Mouse (Mus musculus) lung, adult 18-20 months (tissue): ENCODE measurements around the gene Epha2.
A peak's percentile ranks its signal among the peaks of the same experiment; 100 is the strongest.

Experiments used
- DNase-seq, 2 experiments: peaks; one replicate each; pipeline ENCODE4 v3.0.0; 2022; ENCODE audit warnings: mixed read lengths in 2 of 2

Gene Epha2

DNA sequence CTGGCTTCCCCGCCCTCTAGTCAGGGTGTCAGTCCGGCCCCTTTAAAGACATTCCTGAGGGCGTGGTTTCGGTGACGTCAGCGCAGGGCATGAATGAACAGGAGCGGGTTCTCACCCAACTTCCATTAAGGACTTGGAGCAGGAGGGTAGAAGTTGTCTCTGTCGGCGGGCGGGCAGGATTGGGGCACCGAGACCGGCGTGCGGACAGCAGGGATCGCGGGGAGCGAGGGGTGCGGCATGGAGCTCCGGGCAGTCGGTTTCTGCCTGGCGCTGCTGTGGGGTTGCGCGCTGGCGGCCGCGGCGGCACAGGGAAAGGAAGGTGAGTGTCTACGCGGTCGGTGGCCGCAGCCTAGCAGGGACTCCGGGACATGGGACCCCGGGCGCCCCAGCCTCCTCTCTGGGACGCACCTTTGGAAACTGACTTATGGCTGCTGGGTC is at the start of gene Epha2:
Gene Epha2, plus strand, starts transcription at position 125 of the 438 bp plus-strand sequence.
- DNase-seq: peak; percentile 96 to 97

DNA sequence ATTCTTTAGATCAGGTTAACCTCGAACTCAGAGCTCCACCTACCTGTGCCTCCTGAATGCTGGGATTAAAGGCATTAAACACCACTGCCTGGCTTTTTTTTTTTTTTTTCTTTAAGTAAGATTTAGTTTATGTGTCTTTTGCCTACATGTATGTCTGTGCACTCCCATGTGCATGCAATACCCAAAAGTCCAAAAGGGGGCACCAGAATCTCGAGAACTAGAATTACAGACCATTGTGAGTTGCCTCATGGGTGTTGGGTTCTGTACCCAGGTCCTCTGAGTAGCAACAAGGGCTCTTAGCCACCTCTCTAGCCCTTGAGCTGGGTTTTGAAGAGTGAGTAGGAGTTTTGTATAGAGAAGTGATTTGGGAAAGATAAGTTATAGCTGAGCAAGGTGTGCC is 48.4 kb upstream of the Epha2 start:
- DNase-seq: no peak

DNA sequence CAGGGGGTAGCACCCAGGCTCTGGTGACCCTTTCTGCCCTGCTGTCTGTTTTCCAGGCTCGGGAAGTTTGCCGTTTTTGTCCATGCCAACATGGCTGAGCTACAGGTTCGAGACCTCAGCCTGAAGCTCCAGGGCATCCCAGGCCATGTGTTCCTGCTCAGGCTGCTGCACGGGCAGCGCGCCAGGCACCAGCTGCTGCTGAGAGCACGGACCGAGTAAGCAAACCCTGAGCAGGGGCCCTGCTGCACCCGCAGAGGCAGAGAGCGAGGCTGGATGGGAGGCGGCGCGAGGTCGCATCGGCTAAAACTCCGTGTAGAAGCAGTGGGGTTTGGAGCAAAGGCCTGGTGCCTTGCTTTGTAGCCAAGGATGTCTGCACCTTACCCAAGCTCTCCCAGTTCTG is 46.8 kb upstream of the Epha2 start:
- DNase-seq: no peak

DNA sequence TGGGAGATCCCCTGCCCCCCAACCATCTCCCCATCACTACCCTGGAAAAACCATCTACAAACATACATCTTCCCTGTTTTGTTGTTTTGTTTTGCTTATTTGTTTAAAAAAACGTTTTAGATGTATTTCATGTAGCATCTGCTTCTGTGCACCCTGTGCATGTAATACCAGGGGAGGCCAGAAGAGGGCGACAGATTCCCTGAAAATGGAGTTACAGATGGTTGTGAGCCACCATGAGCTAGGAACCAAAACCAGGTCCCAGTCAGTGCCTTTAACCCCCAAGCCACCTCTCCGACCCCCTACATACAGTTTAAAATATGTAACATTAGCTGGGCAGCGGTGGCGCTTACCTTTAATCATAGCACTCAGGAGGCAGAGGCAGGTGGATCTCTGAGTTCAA is 43.6 kb upstream of the Epha2 start:
- DNase-seq: no peak

DNA sequence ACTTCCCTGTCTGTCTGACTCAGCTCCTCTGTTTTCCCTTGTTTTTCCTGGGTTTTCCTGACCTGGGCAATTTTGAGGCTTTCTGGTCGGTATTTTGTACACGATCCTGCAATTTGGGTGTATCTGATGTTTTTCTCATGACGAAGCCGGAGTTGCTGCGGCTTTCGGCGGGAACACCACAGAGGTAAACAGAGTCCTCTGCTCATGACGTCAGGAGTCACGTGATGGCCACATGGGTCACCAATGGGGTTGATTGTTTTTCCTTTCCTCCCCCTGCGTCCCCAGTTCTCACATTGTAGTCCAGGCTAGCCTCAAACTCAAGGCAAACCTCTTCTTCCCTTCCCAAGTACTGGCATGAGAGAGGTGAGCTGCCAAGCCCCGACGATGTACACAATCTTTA is 41.6 kb upstream of the Epha2 start:
- DNase-seq: no peak

DNA sequence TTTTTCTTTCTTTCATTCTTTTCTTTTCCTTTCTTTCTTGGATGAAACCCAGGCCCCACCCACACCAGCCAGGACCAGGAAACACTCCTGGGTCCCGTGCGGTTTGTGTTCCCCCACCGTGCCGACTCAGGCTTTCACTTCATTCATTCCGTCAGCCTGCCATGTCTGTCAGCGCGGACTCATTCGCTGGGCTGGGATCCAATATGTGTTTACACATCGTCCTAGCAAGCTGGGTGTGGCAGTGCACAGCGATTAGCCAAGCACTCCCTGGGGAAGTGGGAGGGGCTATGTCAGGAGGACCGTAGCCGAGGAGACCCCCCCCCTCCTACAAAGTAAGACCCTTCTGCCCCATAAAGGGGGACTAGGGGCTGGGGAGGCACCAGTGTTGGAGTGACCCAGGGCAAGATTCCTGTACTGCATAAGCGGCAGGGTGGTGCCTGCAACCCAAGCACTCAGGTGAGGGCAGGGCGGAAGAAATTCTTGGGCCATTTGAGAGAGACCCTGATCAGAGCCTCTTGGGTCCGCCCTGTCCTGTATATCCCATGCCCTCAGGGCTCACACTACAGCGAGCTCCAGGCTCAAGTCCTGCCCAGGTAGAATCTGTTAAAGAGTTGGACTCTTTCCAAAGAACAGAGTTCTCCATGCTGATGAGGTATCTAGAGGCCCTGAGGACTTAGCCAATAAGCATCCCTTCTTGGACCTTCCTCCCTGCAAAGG is 40.9 kb upstream of the Epha2 start:
- DNase-seq: peak; percentile 84 to 92

DNA sequence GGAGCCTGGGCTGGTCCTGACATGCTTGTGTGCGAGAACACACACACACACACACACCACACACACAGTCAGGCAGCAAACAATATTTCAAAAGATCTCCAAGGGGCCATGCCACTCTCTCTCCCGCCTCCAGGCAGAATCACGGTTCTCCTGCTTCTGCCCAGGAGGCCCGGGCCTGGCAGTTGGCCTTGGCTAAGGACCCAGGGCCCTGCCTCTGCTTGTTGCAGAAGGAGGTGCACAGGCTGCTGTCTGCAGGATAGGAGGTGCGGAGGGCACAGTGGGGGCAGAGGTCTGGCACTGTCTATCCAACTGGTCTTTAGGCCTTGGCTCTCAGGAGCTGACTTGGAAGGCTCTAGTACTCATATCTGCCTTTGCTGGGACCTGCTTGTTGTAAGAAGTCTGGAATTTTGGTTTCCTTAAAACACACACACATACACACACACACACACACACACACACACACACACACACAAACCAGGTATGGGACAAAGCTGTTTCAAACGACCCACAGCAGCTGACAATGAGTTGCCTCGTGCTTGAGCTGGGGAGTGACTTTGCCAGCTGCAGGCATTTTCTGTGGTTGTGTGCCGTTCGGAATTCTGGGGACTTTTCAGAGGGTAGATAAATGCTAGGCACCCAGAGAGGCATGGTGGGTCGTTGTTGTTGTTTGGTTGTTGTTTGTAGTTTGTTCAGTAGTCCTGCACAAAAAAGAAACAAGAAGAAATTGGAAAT is 38.0 kb upstream of the Epha2 start:
- DNase-seq: no peak

DNA sequence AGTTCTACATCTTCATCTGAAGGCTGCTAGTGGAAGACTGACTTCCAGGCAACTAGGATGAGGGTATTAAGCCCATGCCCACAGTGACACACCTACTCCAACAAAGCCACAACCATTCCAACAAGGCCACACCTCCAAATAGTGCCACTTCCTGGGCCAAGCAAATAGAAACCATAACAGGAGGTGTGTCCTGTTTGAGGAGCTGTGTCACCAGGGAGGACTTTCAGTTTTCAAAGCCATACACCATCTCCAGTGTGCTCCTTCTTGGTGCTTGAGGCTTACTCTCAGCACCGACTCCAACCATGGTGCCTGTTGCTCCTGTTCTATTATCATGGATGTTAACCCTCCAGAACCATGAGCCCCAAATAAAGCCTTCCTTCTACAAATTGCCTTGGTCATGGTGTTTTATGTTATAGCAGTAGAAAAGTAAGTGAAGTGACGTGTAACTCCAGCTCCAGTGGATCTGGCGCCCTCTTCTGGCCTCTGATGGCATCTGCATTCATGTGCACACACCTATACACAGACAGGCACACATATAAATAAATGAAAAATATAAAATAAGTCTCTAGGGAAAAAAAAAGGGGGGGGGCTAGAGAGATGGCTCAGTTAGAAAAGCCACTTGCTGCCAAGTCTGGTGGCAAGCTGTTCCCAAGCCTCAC is 34.9 kb upstream of the Epha2 start:
- DNase-seq: no peak

DNA sequence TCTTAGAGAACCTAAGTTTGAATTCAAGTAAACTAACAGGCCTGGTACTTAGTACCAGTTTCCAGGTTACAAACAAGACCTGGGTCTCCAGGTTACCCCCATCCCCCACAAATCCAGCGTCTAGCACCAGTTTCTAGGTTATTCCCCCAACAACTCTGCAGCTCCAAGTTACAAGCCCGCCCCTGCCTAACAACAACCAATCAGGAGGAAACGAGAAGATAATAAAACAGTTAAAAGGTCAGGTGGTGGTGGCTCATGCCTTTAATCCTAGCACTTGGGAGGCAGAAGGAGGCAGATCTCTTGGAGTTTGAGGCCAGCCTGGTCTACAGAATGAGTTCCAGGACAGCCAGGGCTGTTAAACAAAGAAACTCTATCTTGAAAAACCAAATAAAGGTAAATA is 33.8 kb upstream of the Epha2 start:
- DNase-seq: no peak

DNA sequence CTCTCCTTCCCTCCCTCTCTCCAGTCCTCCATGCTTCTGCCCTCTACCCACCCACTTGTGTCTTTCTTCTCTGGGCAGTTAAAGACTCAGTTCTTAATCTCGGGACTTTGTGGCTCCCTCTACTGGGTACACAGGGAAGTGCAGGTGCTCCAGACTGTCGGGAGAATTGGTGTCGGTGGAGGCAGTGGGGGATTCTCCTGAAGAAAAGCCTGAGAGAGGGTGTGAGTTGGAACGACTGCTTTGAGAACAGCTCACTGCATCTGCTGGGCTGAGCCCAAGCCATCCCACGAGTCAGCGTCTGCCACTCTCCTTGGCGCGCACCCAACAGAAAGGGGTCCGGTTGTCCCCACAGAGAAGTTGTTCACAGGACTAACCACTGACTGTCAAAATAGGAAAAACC is 33.2 kb upstream of the Epha2 start:
- peak in 1 of 2 experiments; percentile 68 for DNase-seq

DNA sequence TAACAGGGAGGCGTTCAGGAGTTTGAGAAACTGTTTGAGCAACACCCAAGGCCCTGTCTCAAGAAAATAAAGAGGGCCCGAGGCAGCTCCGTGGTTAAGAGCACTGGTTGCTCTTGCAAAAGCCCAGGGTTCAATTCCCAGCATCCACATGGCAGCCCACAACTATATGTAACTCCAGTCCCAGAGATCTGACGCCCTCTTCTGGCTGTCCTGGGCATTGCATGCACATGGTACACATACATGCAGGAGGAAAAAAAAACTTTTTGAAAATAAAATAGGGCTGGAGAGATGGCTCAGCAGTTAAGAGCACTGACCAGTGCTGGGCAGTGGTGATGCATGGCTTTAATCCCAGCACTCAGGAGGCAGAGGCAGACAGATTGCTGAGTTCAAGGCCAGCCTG is 32.7 kb upstream of the Epha2 start:
- DNase-seq: no peak

DNA sequence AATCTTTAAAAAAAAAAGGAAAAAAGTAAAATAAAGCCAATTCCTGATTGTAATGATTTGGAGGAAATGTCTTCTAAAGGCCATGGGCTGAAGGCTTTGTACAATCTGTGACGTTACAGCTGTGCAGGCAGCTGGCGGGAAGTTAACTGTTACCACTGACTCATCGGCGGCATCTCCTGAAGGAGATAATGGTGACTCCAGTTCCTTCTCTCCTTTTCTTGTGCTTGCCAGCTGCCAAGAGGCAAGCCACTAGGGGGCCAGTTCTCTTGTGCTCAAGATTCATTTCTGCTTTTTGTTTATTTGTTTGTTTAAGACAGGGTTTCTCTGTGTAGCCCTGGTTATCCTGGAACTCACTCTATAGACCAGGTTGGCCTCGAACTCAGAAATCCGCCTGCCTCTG is 32.0 kb upstream of the Epha2 start:
- DNase-seq: no peak

DNA sequence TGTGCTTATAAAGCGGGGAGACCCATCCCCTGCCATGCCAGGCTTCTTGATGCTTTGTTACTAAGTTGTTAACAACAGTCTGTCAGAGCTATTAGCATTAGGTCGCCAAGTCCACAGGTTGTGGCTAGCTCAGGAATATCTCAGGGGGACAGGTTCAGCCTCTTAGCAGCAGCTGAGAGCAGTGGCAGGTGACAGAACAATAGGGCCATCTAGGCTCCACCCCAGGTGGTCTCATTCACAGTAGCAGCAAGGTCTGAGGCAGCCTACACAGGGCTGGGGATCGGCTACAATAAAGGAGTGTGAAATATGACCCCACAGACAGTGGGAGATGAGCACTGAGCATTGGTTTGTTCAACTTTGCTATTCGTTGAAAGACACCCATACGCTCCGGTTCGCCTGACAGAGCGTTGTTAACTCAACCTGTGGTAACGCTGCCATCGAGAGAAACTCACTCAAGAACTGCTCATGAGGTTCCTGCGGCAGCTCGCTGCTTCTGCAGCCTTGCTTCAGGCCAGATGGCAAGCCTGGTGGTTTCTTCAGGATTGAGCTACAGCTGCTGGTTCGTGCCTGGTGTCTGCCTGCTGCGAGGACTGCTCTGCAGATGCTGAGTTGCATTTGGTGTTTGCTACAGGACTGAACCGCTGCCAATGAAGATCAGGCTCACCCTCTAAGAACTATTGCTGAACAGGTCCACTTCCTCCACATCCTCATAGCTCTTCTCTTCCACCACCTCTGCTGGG is 30.7 kb upstream of the Epha2 start:
- DNase-seq: no peak

DNA sequence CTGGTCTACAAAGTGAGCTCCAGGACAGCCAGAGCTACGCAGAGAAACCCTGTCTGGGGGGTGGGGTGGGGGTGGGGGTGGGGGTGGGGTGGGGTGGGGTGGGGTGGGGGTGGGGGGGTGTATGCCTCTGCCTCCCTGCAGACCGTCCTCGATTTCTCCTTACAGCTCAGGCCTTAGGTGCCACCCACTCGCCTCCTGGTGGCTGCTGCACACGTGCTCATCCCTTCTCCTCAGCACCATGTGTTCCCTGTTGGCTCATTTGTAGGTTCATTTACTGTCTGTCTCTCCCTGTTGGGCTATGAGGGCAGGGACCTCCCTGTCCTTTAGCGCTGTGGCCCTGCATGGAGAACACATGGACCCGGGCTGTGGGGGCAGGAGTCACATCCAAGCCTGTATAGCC is 29.8 kb upstream of the Epha2 start:
- DNase-seq: no peak

DNA sequence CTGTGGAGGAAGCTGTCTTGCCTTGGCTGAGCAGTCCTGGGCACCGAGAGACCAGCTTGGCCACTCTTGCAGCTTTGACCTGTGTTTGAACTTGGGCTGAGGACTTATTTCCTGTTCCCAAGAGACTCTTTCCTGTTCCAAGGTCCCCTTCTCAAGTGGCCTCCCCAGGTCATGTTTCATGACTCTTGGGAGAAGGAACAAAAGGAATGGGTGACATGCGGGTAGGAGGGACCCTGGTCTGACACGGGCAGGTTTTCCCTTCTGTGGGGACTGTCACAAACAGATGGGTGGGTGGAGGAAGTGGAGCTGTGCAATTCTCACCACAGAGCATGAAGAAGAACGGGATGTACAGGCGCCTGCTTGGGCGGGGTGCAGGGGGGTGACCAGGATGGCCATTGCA is 29.3 kb upstream of the Epha2 start:
- peak; percentile 76 to 88 for DNase-seq

DNA sequence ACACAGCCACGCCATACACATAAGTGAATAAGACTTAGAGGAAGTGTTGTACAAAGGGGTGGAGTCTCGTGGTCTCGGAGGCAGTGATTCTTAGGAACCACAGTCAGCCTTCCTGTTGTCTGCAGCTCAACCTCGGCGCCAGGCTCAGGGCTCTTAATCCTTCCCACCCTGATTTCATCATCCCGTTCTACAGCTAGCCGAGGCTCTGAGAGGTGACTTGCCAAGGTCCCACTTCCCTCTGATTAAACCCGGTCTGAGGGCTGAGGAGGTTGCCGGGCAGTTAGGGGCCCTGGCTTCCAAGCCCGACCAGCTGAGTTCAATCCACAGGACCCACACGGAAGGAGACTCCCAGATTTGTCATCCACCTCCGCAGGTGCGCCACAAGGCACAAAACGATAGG is 28.2 kb upstream of the Epha2 start:
- DNase-seq: peak; percentile 73 to 80

DNA sequence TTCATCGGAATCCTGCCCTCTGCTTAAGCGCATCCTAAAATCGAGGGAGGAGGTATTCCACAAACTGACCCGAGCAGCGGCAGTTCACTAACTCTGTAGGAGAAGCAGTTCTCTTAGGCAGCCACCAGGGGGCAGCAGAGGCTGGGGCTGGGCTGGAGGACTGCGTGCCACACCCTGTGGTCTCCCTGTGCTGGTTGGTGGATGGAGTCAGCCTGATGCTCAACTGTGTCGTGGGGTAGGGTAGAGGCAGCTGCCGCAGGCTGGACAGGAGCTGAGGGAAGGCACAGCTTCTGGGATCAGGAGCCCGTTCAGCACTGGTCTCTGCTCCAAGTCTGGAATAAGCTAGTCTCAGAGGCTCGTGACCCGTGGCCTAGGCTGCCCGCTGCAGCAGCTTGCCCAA is 27.7 kb upstream of the Epha2 start:
- DNase-seq: peak; percentile 85 to 90

DNA sequence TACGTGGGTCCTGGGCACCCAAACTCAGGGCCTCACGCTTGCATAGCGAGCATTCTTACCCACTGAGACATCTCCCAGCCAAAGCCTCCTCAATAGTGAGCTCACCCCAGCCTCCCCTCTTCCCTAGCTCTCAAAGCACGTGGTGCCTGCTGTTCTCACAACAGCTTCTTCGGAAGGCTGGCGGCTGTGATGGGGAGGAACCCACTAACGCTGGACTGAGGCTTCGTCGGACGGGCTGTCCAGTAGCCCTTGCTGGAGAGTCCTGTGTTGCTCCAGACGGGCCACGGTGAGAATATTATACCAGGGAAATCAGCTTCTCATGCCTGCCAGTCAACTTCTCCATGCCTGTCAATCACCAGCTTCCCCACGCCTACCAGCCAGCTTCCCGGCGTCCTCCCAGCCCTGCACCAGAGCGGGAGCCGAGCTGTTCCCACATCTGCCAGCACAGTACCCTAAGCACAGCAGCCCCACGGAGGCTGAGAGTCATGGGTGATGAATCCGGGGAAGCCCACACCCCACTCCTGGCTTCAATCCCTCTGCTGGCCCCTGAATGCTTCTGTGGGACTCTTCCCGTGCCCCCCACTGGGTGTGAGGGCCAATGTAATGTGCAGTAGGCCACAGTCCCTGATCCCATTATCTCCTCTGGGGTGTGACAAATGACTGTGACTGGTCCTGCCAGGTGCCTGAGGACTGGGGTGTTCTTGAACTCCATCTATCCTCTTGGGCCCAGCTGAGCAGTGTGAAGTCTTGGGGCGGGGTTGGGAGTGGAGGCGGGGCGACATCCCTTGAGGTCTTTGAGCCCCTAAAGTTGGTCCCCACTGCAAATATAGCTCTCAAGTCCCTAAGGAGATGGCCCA is 26.3 kb upstream of the Epha2 start:
- DNase-seq: peak; percentile 51 to 55

DNA sequence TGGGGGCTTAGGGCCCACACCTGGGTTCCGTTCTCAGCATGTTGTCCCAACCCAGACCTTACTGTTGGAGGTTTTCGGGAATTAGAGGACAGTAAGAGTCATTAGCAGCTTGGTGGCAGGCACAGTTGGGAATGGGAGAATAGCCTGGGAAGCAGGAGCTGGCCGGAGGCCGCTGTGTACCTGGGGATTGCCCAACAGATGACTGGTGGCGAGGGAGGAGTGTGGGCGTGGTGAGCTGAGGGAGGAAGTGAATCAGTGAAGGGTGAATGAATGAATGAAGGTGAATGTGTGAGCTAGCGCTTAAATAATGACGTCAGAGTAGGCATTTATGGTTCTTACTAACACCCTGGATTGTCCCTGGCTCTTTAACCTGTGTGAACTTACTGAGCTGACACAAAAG is 23.9 kb upstream of the Epha2 start:
- DNase-seq: peak; percentile 73 to 80

DNA sequence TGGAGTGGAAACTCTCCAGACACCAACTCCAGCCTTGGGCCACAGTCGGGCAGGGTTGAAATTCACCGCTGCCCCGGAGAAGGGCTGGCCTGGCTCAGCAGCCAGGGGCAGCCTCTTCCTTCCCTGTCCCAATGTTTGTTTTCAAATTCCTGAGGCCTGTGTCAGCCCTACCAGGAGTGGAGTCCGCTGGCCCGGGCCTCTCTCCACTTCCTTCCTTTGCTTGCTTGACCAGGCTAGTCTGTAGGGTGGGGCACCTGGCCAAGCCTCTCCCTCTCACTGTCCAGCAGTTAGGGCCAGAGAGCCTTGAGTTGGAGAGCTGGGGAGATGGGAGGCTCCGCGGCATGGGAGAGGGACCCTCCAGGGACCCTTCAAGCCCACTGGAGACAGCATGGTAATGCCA is 22.9 kb upstream of the Epha2 start:
- DNase-seq: peak; percentile 95 to 97

DNA sequence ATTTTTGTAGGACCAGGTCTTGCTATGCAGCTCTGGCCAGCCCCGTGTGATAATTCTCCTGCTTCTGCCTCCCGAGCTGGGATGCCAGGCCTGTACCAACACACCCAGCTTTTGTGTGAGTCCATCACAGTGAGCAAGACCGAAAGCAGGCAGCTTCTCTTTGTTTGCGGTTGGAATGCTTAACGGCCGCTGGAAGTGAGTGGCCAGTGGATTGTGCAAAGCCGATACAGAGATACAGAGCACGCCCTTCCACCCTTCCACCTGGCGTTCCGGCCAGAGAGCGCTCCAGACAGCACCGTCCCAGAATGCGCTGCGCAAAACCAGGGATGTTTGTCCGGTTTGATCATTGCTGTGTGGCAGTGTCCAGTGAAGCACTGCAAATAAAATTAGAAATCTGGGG is 21.7 kb upstream of the Epha2 start:
- DNase-seq: peak; percentile 71 to 83

DNA sequence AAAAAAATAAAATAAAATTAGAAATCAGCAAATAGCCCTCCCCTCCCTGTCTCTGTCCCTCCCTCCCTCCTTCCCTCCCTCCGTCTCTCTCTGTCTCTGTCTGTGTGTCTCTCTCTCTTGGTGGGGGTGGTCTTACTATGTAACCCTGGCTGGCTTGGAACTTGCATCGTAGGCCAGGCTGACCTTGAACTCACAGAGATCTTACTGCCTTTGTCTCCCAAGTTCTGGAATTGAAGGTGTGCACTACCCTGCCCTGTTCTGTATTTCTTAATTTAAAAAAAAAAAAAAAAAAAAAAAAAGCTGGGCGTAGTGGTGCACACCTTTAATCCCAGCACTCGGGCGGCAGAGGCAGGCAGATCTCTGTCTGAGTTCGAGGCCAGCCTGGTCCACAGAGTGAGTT is 21.3 kb upstream of the Epha2 start:
- DNase-seq: no peak
